Mouse (Mus musculus): Measurements from ENCODE around the gene Rnft2.

The Rnft2 gene

DNA sequence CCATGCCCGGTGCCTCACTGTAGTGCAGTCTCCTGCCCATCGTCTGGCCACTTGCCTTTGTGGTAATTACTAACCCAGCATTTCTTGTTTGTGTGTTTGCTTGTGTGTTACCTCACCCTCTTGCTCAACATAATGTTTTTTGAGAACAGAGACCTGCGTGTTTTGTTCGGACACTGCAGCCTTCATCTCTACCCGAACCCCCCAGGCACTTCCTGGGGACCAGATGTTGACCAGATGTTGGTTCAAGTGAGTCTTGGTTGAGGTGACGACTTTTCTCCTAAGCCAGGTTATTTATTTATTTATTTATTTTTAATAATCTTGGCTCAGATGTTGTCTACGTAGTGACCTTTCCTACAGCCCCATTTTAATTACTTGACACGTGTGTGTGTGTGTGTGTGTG is 2.5 kb upstream of the Rnft2 start:
- no peak for DNase-seq

- DNase-seq: peak; percentile 32
Measured at GRCm38 (mm10) chr5:118245606-118246308, 841 bp upstream of the Rnft2 start.

- no peak for DNase-seq
Measured at GRCm38 (mm10) chr5:118239671-118240070, 5.2 kb downstream of the Rnft2 start.

GRCm38 (mm10) chr5:118236891-118237290 is 8.0 kb downstream of the Rnft2 start:
- no peak for DNase-seq

DNA sequence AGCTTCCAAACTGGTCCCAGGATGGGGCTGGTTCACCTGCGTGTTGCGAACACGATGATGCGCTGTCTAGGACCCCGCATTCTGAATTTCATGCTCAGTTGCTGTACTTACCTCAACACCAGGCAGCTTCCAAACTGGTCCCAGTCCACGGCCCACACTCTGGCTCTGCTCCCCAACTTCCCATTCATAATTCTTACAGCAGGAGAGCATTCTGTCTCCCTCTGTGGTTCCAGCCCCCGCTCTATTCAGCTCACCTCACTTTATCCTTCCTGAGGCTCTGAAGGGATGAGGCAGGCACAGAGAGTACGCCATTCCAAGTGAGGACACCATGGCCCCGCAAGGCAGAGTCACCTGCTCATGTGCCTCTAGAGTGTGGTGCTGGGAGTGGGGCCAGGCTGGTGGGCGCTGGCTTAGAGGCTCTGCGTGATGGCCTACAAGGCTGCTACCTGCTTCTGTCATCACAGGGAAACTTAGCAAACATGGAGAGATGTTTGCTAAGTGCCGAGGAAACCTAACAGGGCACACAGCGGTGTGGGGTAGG is 14.8 kb downstream of the Rnft2 start:
- no peak for DNase-seq

DNA sequence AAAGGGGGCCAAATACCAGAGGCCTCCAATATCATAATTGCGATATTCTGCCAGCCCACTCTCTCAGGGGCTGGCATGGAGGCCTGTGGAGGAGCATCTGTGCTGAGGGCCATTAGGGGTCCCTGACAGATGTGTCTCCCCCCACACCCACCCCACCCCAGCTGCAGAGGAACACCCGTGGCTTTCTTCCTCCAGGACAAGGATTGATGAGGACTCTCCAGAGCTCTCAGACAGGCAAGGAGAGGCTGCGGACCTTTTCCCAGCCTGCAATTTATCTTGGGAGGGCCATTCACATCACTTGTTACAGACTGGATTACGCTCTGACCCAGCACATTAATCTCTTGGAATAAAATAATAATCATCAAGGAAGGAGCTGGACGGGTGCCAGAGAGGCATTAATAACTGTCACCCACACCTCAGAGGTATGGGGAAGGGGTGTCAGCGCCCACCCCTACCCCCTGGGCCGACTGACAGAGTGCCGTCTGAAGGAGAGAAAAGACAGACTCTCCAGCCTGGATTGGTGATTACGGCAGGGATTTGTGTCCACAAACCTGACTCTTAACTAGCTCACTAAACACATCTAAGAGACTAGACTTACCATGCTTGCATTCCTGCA is 21.7 kb downstream of the Rnft2 start:
- no peak for DNase-seq

DNA sequence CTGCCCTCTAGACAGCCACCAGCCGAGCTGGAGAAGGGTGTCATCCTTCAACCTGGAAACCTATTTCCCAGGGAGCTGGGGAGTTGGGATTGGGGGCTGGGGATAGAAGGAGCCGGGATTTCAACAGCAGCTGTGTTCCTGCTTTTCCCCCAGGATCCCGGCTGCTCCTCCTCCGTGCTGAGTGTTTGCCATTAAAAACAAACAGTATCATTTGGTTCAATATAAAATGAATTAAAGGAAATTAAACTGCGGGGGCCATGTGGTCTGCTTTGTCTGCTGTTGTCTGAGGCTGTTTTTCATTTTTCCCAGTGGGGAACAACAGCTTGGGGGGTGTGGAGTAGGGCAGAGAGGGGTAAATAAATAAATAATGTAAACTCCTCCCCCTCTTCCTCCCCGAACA is 27.5 kb downstream of the Rnft2 start:
- no peak for DNase-seq

DNA sequence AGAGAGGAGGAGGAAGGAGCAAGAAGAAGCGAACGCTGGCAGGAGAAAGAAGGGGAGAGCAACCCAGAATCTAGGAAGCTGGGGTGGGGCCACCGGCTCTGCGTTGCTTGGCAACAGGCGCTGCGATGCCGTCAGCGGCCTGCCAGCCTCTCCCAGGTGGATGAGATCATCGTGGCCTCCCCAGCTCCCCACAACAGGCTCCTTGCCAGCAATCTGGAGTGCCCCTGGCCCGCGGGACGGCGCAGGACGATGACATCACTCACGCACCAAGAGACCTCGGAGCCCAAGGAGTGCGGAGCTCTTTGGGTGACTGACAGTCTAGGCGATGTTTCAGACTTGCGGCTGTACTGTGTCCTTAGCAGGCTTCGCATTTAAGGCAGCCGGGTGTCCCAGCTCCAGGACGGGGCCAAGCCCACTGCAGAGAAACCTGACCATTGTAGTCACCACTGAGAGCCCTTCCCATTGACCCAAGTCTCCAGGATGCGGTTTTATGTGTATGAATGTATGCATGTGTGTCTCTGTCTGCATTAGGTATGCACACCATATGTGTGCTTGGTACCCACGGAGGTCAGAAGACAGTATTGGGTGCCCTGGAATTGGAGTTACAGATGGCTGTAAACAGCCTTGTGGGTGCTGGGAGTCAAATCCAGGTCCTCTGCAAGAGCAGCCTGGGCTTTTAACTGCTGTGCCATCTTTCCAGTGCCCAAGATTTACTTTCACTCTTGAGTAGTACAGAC is 30.3 kb downstream of the Rnft2 start:
- DNase-seq: peak; percentile 22

- DNase-seq: no peak
Measured at GRCm38 (mm10) chr5:118214012-118214411, 30.9 kb downstream of the Rnft2 start.

DNA sequence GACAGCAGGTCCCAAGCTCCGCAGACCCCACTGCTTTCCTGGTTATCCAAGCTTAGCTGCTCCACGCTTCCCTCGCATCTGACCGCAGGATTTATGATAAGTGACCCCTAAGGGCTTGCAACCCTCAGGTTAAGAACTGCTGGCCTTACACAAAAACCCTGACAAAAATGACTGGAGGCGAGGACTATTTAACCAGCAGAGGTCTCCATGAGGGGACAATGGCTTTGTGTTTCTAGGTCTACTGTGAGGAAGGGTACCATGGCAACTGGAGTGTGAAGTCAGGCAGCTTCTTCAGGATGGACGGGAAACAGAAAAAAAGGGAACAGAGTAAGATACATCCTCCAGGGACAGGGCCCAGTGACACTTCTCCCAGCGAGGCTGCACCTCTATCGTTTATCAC is 39.1 kb downstream of the Rnft2 start:
- no peak for DNase-seq

GRCm38 (mm10) chr5:118204675-118205440 is 40.1 kb downstream of the Rnft2 start:
- DNase-seq: no peak

GRCm38 (mm10) chr5:118199670-118200069 is 45.2 kb downstream of the Rnft2 start:
- DNase-seq: no peak

GRCm38 (mm10) chr5:118197421-118197820 is 47.5 kb downstream of the Rnft2 start:
- DNase-seq: no peak

DNA sequence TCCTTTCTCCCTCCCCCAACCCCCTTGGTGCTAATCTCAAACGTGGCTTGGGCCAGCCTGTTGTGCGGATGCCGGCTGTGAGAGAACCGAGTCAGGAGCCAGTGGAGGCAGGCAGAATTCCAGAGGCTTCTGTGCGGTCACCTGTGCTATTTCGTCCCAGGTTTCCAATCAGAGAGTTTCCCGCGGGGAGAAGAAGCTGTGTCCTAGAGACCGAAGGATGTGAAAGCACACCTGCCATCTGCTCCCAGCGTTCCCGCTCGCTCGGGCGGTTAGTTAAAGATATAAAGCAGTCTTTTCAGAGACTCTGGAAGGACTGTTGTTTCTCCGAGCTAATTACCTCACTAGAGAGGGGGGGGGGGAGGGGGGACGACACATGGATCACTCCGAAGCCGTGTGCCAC is 52.7 kb downstream of the Rnft2 start:
- DNase-seq: no peak

DNA sequence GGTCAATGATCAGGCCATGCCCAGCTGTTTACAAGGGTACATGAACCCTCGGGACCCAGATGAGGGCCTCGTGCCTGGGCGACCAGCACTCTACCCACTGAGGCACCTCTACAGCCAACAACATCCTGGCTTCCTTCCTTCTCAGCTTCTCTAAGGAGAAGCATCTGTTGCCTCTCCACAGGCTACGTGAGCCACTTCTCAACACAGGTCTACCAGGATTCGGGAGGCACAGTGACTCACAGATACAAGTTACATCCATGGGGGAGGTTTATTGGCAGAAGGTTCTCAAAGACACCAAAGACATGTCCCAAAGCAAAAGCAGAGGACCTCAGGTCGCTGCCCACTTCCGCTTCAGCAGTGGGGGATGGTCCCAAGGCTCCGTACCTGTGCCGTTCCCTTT is 54.4 kb downstream of the Rnft2 start:
- no peak for DNase-seq

DNA sequence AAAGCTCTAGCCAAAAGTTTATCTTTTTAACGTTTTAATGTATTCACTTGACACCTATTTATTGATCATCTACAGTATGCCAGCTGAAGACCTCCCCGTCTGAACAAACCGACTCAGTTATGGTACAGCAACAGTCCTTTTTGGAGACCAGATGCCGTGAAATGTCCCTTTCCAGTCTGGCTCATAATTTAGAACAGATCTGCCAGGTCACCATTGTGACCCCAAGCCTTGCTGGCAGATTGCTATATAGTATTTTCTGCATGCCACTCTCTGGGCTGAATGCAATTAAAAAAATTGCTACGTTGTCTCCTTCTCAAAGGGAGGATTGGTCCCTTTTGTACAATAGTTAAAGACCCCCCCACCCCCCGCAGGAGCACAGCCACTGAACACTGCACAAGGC is 56.6 kb downstream of the Rnft2 start:
- DNase-seq: no peak

- DNase-seq: no peak
Measured at GRCm38 (mm10) chr5:118186903-118187633, 57.8 kb downstream of the Rnft2 start.

- no peak for DNase-seq
Measured at GRCm38 (mm10) chr5:118177640-118178039, 67.3 kb downstream of the Rnft2 start.

DNA sequence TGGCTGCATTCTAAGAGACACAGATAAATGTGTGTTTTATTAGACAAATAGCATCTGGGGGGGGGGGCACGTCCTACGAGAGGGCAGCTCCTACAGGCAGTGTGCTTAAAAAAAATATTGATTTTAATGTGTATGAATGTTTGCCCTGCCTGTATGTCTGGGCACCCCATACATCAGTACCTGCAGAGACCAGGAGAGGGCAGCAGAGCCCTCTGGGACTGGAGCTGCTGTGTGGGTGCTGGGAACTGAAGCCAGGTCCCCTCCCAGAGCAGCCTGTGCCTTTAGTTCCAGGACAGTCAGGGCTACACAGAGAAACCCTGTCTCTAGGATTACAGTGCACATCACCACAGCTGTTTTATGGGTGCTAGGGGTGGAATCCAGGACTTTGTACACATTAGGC is 69.8 kb downstream of the Rnft2 start:
- no peak for DNase-seq

DNA sequence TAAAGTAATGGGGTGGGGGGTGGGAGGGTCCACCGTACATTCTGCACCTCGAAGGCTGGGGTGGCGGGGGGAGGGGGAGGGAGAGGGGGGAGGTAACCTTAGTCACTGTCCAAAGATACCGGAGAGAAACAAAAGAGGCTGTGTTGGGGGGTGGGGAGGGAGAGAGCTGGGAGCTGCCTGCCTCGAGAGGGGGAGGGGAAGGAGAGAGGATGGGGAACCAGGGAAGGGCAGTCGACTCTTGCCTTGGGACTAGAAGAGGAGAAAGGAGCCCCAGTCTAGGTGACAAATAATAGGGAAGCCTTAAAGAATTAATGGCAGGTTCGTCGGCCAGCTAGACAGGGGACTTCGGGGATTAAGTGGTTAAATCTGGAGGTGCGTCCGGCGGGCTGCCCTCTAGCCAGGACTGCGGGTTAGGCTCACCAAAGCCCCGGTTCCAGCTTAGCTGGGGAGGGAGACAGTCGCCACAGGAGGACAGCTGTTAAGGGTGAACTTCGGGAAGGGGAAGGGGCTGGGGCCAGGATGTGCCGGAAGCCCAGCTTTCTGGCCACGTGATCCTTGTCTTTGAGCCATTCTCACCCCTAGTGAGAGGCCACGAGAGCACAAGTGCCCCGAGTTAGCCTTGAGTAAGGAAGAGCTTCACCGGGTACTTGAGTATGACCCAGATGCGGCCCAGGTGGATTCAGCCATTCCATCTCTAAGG is 70.5 kb downstream of the Rnft2 start:
- DNase-seq: no peak

DNA sequence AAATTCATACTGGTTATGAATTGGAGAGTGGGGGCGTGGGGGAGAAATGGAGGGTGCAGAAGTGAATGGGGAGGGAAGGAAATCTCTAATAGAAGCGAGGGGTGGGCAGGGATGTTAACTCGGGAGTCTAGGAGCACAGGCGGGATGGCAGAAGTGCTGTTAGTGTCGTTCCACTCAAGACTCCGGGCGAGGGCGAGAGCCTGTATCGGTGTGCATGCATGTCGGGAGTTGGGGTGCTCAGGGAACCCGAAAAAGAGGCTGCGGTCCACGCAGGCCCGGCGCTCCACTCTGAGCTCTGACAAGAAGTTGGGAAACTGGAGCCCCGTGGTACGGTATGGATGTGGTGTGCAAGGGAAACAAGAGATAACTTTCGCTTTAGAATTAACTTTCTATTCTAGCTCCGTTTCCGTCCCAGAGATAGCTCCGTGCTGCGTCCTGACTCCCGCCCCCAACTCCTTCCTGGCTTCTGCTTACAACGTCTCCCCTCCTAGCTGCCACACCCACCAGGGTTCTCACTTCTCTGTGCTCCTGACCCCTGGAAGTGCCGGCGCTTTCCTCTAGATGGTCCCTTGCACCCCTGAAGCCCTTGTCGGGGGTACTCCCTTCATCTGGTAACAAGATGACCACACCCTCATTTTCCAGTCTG is 72.7 kb downstream of the Rnft2 start:
- DNase-seq: no peak
